Mouse (Mus musculus) heart, embryonic 10.5 days (tissue): Measurements from ENCODE around the gene Mvp. TPM values are rescaled to one million over a fixed set of nuclear protein-coding genes. Genes with fewer than 3 reads are reported as not detected.

ENCODE experiments used
- DNase-seq: peaks from one replicate; pipeline ENCODE4 v3.0.0-alpha.2; 2017; ENCODE audit warnings: low spot score
- H3K27ac ChIP-seq: fragments of 300-500 bp; sonication (generic); 2 replicates; pipeline ENCODE4 v1.5.1; 2016; ENCODE audit warnings: mild to moderate bottlenecking
- H3K27me3 ChIP-seq: fragments of 300-500 bp; sonication (generic); 2 replicates; pipeline ENCODE4 v1.6.1; 2016; ENCODE audit warnings: mild to moderate bottlenecking; ENCODE audit not compliant: poor library complexity, insufficient read depth, severe bottlenecking
- H3K36me3 ChIP-seq: fragments of 300-500 bp; sonication (generic); 2 replicates; pipeline ENCODE4 v1.6.1; 2016; ENCODE audit warnings: mild to moderate bottlenecking, moderate library complexity
- H3K4me1 ChIP-seq: fragments of 300-500 bp; sonication (generic); 2 replicates; pipeline ENCODE4 v1.6.1; 2016; ENCODE audit warnings: mild to moderate bottlenecking
- H3K4me3 ChIP-seq: fragments of 300-500 bp; sonication (generic); 2 replicates; pipeline ENCODE4 v1.5.1; 2016; ENCODE audit warnings: mild to moderate bottlenecking, moderate library complexity
- H3K9me3 ChIP-seq: fragments of 300-500 bp; sonication (generic); 2 replicates; pipeline ENCODE4 v1.6.1; 2016; ENCODE audit warnings: mild to moderate bottlenecking, moderate library complexity
- WGBS: fragments of 180-500 bp; shearing (Covaris S2); methylation state at CpG from one replicate; pipeline ENCODE4 v1.1.7; 2016; 5-methylcytosine and 5-hydroxymethylcytosine counted together
- polyA plus RNA-seq: library from polyadenylated mRNA; unstranded; fragments of >200 nt; fragmentation: Nextera tagmentation; extraction: Ambion mirVana; gene quantifications from 2 replicates; pipeline ENCODE4 v1.2.1, GENCODE M21; 2016

The Mvp gene
- polyA plus RNA-seq: 8.4 and 9.9 TPM in 2 replicates

DNA sequence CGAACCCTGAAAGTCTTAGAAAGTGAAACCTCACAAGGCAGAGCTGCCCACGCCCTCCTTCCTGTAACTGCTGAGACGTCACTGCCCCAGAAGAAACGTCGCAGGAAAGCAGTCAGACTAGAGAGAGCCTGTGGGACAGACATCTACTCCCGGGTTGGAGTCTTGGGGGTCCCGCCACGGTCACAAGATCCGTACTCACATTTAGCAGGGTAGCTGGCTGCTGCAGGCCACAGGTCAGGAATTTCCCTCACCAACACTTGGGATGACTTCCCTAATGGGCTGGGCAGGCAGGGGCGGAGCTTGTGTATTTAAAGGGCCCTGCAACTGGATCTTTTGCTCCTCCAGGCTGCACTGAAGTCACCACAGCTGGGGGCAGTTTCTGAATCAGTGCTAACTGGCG, at the start of gene Mvp:
Gene Mvp (minus strand): TSS at position 302 of the 400 bp plus-strand sequence.
- no peaks in the 10 kb centered on the region for H3K9me3 ChIP-seq
- WGBS: 38% methylated on average over 11 of the region's 11 CpGs
- peaks cover 33% of the 10 kb centered on the region for H3K36me3 ChIP-seq
- H3K27me3 ChIP-seq: no peaks in the 10 kb centered on the region
- peak within 1 kb of the TSS; percentile 99 for H3K27ac ChIP-seq
- H3K4me1 ChIP-seq: peaks cover 58% of the 10 kb centered on the region
- DNase-seq: no peak
- peak within 1 kb of the TSS; percentile 94 for H3K4me3 ChIP-seq

DNA sequence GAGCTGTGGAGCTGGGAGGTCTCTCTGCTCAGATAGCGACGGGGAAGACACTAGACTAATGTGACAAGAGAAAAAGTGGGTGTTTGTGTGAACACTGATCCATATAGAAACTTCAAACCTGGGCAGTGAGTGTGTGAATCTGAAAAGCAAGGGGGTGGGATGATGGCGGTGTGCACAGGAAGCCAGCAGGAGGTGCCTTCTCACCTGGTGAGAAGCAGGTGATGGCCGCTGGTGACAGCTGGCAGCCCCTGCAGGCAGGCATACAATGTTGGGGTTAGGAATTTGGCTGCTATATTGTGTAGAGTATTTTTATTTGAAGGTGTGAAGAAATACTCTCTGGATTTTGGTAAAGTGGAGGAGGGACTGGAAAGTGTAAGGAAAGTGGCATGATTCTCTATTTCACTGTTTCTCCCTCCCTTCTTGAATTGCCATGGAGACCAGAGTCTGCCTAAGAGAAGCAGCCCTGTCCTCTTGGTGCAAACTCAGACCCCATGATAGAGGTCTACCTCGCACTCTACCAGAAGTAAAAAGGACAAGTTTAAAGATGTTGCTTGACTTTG, 40.7 kb upstream of the Mvp start:
- no peak overlapping the region for H3K27ac ChIP-seq
- no peaks in the 10 kb centered on the region for H3K36me3 ChIP-seq
- WGBS: 52% methylated on average over 5 of the region's 5 CpGs
- no peaks in the 10 kb centered on the region for H3K9me3 ChIP-seq
- H3K27me3 ChIP-seq: no peaks in the 10 kb centered on the region
- H3K4me3 ChIP-seq: no peak overlapping the region
- DNase-seq: no peak
- no peaks in the 10 kb centered on the region for H3K4me1 ChIP-seq

DNA sequence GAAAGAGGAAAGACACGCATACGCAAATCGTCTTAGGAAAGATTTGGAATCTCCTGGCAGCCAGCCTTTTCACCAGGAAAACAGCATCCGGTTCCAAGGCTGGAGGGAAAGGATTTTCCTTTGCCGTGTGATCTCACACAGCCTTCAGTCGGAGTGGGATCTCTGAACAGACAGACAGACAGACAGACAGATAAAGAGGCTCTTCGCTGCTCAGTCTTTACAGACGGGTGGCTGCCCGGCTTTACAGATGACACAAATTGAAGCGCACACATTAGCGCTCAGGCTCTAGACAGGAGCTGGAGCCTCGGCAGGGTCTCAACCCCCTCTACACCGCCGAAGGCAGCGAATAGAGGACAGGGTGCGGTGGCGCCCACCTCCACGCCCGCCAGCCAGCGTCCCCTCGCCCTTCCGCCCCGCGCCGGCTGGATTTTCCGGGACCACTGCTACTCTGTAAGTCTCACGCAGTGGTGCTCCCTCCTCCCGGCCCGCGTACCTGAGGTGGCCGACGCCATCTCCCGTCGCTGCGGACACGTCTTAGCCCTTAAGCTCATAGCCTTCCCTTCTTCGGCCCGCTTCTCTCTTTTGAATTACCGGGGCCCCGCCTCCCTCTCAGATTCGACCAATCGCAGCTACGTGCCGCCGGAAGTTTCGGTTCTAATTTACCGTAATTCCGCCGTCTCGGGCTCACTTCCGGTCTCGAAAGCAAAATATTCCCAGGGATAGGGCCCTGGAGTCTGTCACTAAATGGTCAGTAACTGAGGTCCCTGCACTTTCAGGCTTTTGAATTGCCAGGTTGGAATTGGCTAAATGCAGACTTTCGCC, 27.6 kb upstream of the Mvp start, which contains the start of gene Kif22:
Gene Kif22 (minus strand): TSS at position 621 of the 822 bp plus-strand sequence.
- peaks cover 16% of the 10 kb centered on the region for H3K4me1 ChIP-seq
- peak within 1 kb of the TSS; percentile 94 for H3K4me3 ChIP-seq
- H3K27me3 ChIP-seq: no peaks in the 10 kb centered on the region
- WGBS: under 1% methylated on average over 53 of the region's 53 CpGs
- H3K9me3 ChIP-seq: no peaks in the 10 kb centered on the region
- peak; percentile 94 for DNase-seq
- H3K27ac ChIP-seq: peak within 1 kb of the TSS; percentile 94
- H3K36me3 ChIP-seq: peaks cover 27% of the 10 kb centered on the region

DNA sequence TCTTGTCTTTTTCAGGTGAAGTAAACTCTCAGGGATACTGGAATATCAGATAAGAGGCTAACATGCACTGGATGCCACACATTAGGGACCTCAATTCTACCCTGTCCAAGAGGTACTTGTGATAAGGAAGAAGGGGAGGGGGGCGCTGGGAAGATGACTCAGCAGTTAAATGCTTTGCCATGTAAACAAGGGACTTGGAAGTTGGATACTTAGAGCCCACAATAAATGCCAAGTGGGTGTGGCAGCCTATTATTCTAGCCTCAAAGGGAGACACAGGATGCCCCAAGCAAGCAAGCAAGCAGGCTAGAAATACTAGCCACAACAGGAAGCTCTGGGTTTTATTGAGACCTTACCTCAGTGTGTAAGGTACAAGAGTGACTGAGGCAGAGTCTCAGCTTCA, 16.8 kb upstream of the Mvp start:
- Histone ChIP-seq H3K27me3 (no peaks in the 10 kb centered on the region), H3K27ac (no peak overlapping the region), H3K4me1 (peaks cover 14% of the 10 kb centered on the region), H3K4me3 (no peak overlapping the region), H3K36me3 (peaks cover 82% of the 10 kb centered on the region), H3K9me3 (no peaks in the 10 kb centered on the region)
- 68% methylated on average over 1 of the region's 1 CpGs for WGBS
- no peak for DNase-seq

DNA sequence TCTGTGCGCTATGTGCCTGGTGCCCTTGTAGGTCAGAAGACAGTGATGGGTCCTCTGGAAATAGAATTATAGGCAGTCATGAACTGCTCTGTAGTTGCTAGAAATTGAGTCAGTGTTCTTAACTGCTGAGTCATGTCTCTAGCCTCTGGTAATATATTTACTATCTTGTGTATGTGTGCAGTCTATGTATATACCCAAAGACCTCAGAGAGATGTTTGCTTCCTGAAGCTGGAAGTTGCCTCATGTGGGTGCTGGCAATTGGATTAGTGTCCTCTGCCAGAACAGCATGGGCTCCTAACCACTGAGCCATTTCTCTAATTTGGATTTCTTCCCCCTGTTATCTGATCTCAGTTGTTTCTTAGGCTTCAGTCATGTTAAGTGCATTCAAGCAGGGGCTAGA, 15.8 kb upstream of the Mvp start:
- WGBS: 100% methylated on average over 1 of the region's 1 CpGs
- no peaks in the 10 kb centered on the region for H3K9me3 ChIP-seq
- DNase-seq: no peak
- peaks cover 14% of the 10 kb centered on the region for H3K4me1 ChIP-seq
- H3K36me3 ChIP-seq: peaks cover 73% of the 10 kb centered on the region
- H3K4me3 ChIP-seq: no peak overlapping the region
- H3K27ac ChIP-seq: no peak overlapping the region
- no peaks in the 10 kb centered on the region for H3K27me3 ChIP-seq

DNA sequence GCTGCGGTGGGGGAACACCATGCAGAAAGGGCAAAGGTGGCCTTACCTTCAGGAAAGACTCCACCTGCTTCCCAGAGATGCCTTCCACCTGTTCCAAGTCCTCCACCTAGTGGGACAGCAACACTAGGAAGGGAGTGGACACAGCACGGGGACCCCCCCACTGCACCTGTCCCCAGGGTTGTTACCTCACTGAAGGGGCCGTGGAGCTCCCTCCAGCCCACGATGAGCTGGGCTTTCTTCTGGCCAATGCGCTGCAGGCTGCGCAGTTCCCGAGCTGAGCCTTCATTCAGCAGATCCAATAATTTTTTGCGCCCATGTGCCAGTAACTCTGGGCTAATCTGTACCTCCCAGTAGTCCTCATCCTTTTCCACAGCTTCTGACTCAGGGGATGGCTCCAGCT, 13.5 kb upstream of the Mvp start:
- H3K27me3 ChIP-seq: no peaks in the 10 kb centered on the region
- H3K4me1 ChIP-seq: peaks cover 37% of the 10 kb centered on the region
- peak overlapping the region; percentile 82 for H3K4me3 ChIP-seq
- peak overlapping the region; percentile 100 for H3K27ac ChIP-seq
- WGBS: 73% methylated on average over 8 of the region's 8 CpGs
- no peak for DNase-seq
- peaks cover 70% of the 10 kb centered on the region for H3K36me3 ChIP-seq
- no peaks in the 10 kb centered on the region for H3K9me3 ChIP-seq

DNA sequence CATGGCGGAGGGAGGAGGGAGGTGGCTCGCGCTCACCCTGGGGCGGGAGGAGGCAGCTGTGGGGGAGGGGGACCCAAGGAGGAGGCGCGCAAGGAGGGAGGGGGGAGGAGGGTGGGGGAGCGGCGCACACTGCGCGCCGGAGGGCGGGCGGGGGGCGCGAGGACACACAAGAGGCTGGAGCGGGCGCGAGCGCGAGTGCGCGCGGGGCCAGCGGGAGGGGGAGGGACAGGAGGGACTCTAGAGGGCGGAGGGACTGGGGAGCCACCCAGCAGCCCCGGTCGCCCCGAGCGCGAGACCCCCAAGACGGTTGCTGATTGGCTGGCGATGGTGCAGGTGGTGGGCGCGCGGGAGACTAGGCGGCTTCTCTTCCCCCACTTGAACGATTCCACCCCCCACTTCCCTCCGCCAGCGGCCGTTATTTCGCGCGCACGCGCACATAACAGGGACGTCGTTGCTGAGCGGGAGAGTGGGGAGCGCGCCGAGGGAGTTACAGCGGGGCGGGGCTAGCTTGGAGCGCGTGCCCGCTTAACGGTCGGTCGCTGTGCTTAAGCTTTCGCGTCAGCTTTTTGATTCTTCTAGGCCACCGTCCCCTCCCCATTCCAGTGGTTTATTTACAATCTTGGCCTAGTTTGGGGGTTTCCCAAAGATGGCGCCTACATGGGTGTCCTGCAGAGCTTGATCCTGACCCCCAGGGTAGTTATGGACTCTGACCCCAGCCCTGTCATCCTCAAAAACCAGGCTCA, 12.7 kb upstream of the Mvp start, which contains the start of gene Maz:
Gene Maz (minus strand): TSS at position 54 of the 743 bp plus-strand sequence.
- WGBS: 1% methylated on average over 52 of the region's 63 CpGs
- H3K36me3 ChIP-seq: peaks cover 70% of the 10 kb centered on the region
- H3K4me3 ChIP-seq: peak within 1 kb of the TSS; percentile 82
- DNase-seq: peak; percentile 99
- H3K4me1 ChIP-seq: peaks cover 44% of the 10 kb centered on the region
- H3K27ac ChIP-seq: peak within 1 kb of the TSS; percentile 100
- H3K9me3 ChIP-seq: no peaks in the 10 kb centered on the region
- H3K27me3 ChIP-seq: no peaks in the 10 kb centered on the region

DNA sequence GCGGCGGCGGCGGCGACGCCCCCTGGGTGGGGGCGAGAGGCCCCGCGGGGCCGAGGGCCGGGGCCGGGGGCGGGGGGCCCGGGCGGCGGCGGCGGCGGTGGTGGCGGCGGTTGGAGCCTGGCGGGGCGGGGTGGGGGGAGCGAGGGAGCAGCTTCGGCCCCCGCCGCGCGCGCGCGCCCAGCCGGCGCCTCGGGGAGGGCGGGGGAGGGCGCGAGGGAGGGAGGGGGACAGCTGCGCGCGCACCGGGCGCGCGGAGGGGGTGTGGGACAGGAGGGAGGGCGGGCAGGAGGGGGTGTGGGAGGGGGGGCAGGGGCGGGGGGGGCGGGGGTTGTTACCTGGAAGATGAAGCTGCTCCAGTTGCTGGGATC, 12.2 kb upstream of the Mvp start:
- no peak for DNase-seq
- 4% methylated on average over 28 of the region's 48 CpGs for WGBS

DNA sequence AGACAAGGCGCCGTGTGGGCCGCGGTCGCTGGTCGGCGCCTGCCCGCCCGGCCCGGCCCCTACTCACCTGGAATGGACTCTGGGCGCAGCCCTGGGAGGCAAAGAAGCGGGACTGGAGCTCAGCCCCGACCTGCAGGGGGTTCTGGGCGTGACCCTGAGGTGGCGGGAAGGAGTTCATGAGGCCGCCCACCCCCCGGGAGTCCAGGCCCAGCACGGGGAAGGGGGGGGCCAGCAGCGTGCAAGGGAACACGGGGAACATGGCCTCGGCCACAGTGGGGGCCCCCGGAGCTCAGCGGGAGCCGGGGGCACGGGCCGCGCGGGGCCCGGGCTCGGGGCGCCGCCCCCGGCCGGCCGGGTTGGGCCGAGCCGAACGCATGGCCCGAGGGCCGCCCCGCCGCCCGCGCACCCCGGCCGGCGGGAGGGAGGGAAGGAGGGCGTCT, 11.8 kb upstream of the Mvp start:
- peak overlapping the region; percentile 82 for H3K4me3 ChIP-seq
- peak overlapping the region; percentile 100 for H3K27ac ChIP-seq
- no peaks in the 10 kb centered on the region for H3K27me3 ChIP-seq
- H3K4me1 ChIP-seq: peaks cover 54% of the 10 kb centered on the region
- H3K9me3 ChIP-seq: no peaks in the 10 kb centered on the region
- WGBS: 0% methylated on average over 28 of the region's 48 CpGs
- H3K36me3 ChIP-seq: peaks cover 62% of the 10 kb centered on the region
- peak; percentile 92 for DNase-seq

More for the DNA sequence above, 12.2 kb upstream of the Mvp start:
- Histone ChIP-seq H3K27me3 (no peaks in the 10 kb centered on the region), H3K36me3 (peaks cover 67% of the 10 kb centered on the region), H3K4me3 (peak overlapping the region; percentile 82), H3K4me1 (peaks cover 50% of the 10 kb centered on the region), H3K9me3 (no peaks in the 10 kb centered on the region), H3K27ac (peak overlapping the region; percentile 100)

DNA sequence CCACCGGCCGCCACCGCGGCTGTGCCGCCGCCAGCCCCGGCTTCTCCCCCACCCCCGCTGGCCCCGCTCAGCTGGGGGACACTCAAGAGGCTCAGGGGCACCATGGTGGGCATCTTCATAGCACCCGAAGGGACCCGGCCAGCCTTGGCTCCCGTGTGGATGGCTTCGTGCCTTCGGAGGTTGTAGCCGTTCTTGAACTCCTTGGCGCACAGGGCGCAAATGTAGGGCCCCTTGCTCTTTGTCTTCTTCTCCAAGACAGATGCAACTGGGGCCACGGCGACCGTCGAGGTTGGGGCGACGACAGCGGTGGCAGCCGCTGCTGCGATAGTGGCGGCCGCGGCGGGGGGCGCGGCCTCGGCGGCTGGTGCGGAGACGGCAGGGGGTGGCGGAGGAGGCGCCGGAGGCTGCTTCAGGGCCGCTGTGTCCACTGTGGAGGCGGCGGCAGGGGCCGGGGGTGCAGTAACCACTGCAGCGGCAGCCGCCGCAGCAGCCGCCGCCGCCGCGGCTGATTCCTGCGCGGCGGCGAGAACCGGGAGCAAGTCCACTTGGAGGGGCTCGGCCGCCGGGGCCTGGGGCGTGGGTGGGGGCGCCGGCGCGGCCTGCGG, 11.2 kb upstream of the Mvp start:
- no peaks in the 10 kb centered on the region for H3K27me3 ChIP-seq
- H3K27ac ChIP-seq: peak overlapping the region; percentile 100
- H3K4me3 ChIP-seq: peak overlapping the region; percentile 82
- DNase-seq: peak; percentile 83
- WGBS: 1% methylated on average over 65 of the region's 65 CpGs
- H3K36me3 ChIP-seq: peaks cover 57% of the 10 kb centered on the region
- H3K9me3 ChIP-seq: no peaks in the 10 kb centered on the region
- H3K4me1 ChIP-seq: peaks cover 59% of the 10 kb centered on the region

DNA sequence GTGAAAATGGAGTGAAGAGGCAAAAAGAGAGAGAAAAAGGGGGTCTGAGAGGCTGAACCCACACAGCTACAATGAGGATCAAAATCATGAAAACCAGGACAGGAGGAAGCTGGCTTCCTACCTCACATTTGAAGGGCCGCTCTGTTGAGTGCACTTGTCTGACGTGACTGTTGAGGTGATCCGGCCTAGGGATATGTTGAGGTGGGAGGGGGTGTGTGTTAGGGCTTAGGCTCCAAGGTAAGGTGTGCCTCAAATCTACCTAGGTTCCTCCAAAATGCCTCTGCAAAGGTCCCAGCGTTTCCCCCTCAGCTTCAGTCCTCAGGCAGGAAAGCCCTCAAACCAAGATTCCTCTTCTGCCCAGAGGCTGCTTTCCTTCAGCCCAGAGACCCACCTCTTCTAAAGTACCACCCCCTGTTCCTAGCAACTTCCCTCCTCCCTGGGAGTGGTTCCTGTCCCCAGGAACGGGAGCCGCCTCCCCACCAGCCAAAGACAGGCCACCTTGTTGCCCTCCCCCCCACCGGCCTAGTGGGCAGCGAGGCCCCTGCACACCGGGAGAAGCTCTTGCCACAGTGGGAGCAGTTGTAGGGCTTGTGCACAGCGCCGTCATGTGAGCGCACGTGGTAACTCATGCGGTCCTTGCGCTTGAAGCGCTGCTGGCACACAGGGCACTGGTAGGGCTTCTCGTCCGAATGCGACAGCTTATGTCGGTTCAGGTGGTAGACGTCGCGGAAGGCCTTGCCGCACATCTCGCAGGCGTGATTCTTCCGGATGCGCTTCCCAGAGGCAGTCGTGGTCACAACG, 10.5 kb upstream of the Mvp start:
- peak; percentile 94 for DNase-seq
- Histone ChIP-seq H3K27me3 (no peaks in the 10 kb centered on the region), H3K36me3 (peaks cover 50% of the 10 kb centered on the region), H3K4me3 (peak overlapping the region; percentile 82), H3K27ac (peak overlapping the region; percentile 100), H3K4me1 (peaks cover 66% of the 10 kb centered on the region), H3K9me3 (no peaks in the 10 kb centered on the region)
- WGBS: under 1% methylated on average over 30 of the region's 30 CpGs
